Mouse (Mus musculus): ENCODE measurements at regions not wholly inside any gene's neighbourhood (a gene's known extent, or its start where the extent isn't known, plus 50 kb on each side); places are given as distances from the start of the nearest gene placed in this dataset.
"Not testable (repeated sequence)": the region's sequence is repeated elsewhere in the genome, so short reads cannot be mapped to it uniquely, and the experiment has no call there.

- WGBS, result 5% methylated on average over 1 of the region's 1 CpGs
- no peak overlapping the region for H3K27ac ChIP-seq (ENCODE audit: insufficient read depth, low read depth, low read length)
- TF ChIP-seq CTCF (conservative IDR thresholded peaks at IDR 0.05; ENCODE audit: insufficient read depth, insufficient read length, low read depth, low read length) (no peak), POLR2A (IDR thresholded peaks at IDR 0.05; ENCODE audit: low read depth, low read length) (no peak)
- no peak overlapping the region for H3K4me3 ChIP-seq (ENCODE audit: insufficient read depth, low read depth, low read length)
- no peak for DNase-seq
- H3K36me3 ChIP-seq (ENCODE audit: control insufficient read depth, insufficient read depth, low read length), result no peaks in the 10 kb centered on the region
- no peaks in the 10 kb centered on the region for H3K27me3 ChIP-seq (replicated peaks; ENCODE audit: control insufficient read depth, insufficient read depth, low read length)
- no peaks in the 10 kb centered on the region for H3K4me1 ChIP-seq (ENCODE audit: control insufficient read depth, insufficient read depth, low read length)
Observed at GRCm38 (mm10) chr2:57185151-57185550, 52.3 kb upstream of the Gpd2 start.

GRCm38 (mm10) chr2:57183108-57183507 is 54.3 kb upstream of the Gpd2 start:
- H3K4me1 ChIP-seq (ENCODE audit: control insufficient read depth, insufficient read depth, low read length); DNase-seq; H3K27ac ChIP-seq (ENCODE audit: insufficient read depth, low read depth, low read length); H3K4me3 ChIP-seq (ENCODE audit: insufficient read depth, low read depth, low read length); H3K27me3 ChIP-seq (replicated peaks; ENCODE audit: control insufficient read depth, insufficient read depth, low read length); H3K36me3 ChIP-seq (ENCODE audit: control insufficient read depth, insufficient read depth, low read length): not testable (repeated sequence)
- WGBS, result 78% methylated on average over 3 of the region's 3 CpGs

GRCm38 (mm10) chr2:57181692-57182541 is 55.5 kb upstream of the Gpd2 start:
- peak overlapping the region; percentile 74 for H3K27ac ChIP-seq (ENCODE audit: insufficient read depth, low read depth, low read length)

GRCm38 (mm10) chr2:57181350-57181691 is 56.1 kb upstream of the Gpd2 start:
- Histone ChIP-seq H3K27ac (ENCODE audit: insufficient read depth, low read depth, low read length) (no peak overlapping the region), H3K36me3 (ENCODE audit: control insufficient read depth, insufficient read depth, low read length) (no peaks in the 10 kb centered on the region), H3K27me3 (replicated peaks; ENCODE audit: control insufficient read depth, insufficient read depth, low read length) (no peaks in the 10 kb centered on the region), H3K4me1 (ENCODE audit: control insufficient read depth, insufficient read depth, low read length) (no peaks in the 10 kb centered on the region), H3K4me3 (ENCODE audit: insufficient read depth, low read depth, low read length) (peak overlapping the region; percentile 90)
- WGBS, result 16% methylated on average over 4 of the region's 4 CpGs
- no peak for TF ChIP-seq POLR2A (IDR thresholded peaks at IDR 0.05; ENCODE audit: low read depth, low read length)
- no peak for TF ChIP-seq CTCF (conservative IDR thresholded peaks at IDR 0.05; ENCODE audit: insufficient read depth, insufficient read length, low read depth, low read length)
- DNase-seq, result no peak

More at GRCm38 (mm10) chr2:57181692-57182541, 55.5 kb upstream of the Gpd2 start:
- peak; percentile 97 for DNase-seq
- no peak for TF ChIP-seq CTCF (conservative IDR thresholded peaks at IDR 0.05; ENCODE audit: insufficient read depth, insufficient read length, low read depth, low read length)
- TF ChIP-seq POLR2A (IDR thresholded peaks at IDR 0.05; ENCODE audit: low read depth, low read length), result no peak
- no peaks in the 10 kb centered on the region for H3K36me3 ChIP-seq (ENCODE audit: control insufficient read depth, insufficient read depth, low read length)
- H3K4me3 ChIP-seq (ENCODE audit: insufficient read depth, low read depth, low read length), result peak overlapping the region; percentile 90
- H3K4me1 ChIP-seq (ENCODE audit: control insufficient read depth, insufficient read depth, low read length), result no peaks in the 10 kb centered on the region
- H3K27me3 ChIP-seq (replicated peaks; ENCODE audit: control insufficient read depth, insufficient read depth, low read length), result no peaks in the 10 kb centered on the region
- under 1% methylated on average over 37 of the region's 37 CpGs for WGBS

- Histone ChIP-seq H3K4me1 (ENCODE audit: control insufficient read depth, insufficient read depth, low read length) (no peaks in the 10 kb centered on the region), H3K27ac (ENCODE audit: insufficient read depth, low read depth, low read length) (no peak overlapping the region), H3K4me3 (ENCODE audit: insufficient read depth, low read depth, low read length) (no peak overlapping the region), H3K27me3 (replicated peaks; ENCODE audit: control insufficient read depth, insufficient read depth, low read length) (no peaks in the 10 kb centered on the region), H3K36me3 (ENCODE audit: control insufficient read depth, insufficient read depth, low read length) (no peaks in the 10 kb centered on the region)
- TF ChIP-seq POLR2A (IDR thresholded peaks at IDR 0.05; ENCODE audit: low read depth, low read length) (no peak), CTCF (conservative IDR thresholded peaks at IDR 0.05; ENCODE audit: insufficient read depth, insufficient read length, low read depth, low read length) (no peak)
- no peak for DNase-seq
- 79% methylated on average over 6 of the region's 6 CpGs for WGBS
Observed at GRCm38 (mm10) chr2:57178056-57178455, 54.3 kb upstream of the Nr4a2 start.

- Histone ChIP-seq H3K4me3 (ENCODE audit: insufficient read depth, low read depth, low read length) (no peak overlapping the region), H3K36me3 (ENCODE audit: control insufficient read depth, insufficient read depth, low read length) (no peaks in the 10 kb centered on the region), H3K27ac (ENCODE audit: insufficient read depth, low read depth, low read length) (no peak overlapping the region), H3K4me1 (ENCODE audit: control insufficient read depth, insufficient read depth, low read length) (no peaks in the 10 kb centered on the region), H3K27me3 (replicated peaks; ENCODE audit: control insufficient read depth, insufficient read depth, low read length) (no peaks in the 10 kb centered on the region)
- TF ChIP-seq CTCF (conservative IDR thresholded peaks at IDR 0.05; ENCODE audit: insufficient read depth, insufficient read length, low read depth, low read length), result no peak
- no peak for TF ChIP-seq POLR2A (IDR thresholded peaks at IDR 0.05; ENCODE audit: low read depth, low read length)
- WGBS, result 79% methylated on average over 7 of the region's 7 CpGs
- DNase-seq, result no peak
Observed at GRCm38 (mm10) chr2:57176547-57176946, 52.7 kb upstream of the Nr4a2 start.

- H3K4me1 ChIP-seq (ENCODE audit: control insufficient read depth, insufficient read depth, low read length), result no peaks in the 10 kb centered on the region
- H3K27ac ChIP-seq (ENCODE audit: insufficient read depth, low read depth, low read length), result no peak overlapping the region
- H3K4me3 ChIP-seq (ENCODE audit: insufficient read depth, low read depth, low read length), result no peak overlapping the region
- 62% methylated on average over 1 of the region's 1 CpGs for WGBS
- DNase-seq, result no peak
- no peak for TF ChIP-seq CTCF (conservative IDR thresholded peaks at IDR 0.05; ENCODE audit: insufficient read depth, insufficient read length, low read depth, low read length)
- no peak for TF ChIP-seq POLR2A (IDR thresholded peaks at IDR 0.05; ENCODE audit: low read depth, low read length)
- H3K36me3 ChIP-seq (ENCODE audit: control insufficient read depth, insufficient read depth, low read length), result no peaks in the 10 kb centered on the region
- no peaks in the 10 kb centered on the region for H3K27me3 ChIP-seq (replicated peaks; ENCODE audit: control insufficient read depth, insufficient read depth, low read length)
Observed at GRCm38 (mm10) chr2:57175219-57175618, 51.4 kb upstream of the Nr4a2 start.
